Mouse (Mus musculus) heart, embryonic 16.5 days (tissue): ENCODE results near the gene Mettl7b. TPM values are rescaled to one million over a fixed set of nuclear protein-coding genes. Genes with fewer than 3 reads are reported as not detected.

Source experiments
- ATAC-seq: fragments of 200-750 bp; cut with Nextera tagmentation; replicated peaks from 2 replicates; pipeline ENCODE4 v1.8.0; 2017; ENCODE audit warnings: moderate number of reproducible peaks; ENCODE audit not compliant: insufficient read depth, low FRiP score; ENCODE audit errors: extremely low read depth
- H3K27ac ChIP-seq: fragments of 300-500 bp; sonication (generic); 2 replicates; pipeline ENCODE4 v1.5.1; 2014; ENCODE audit warnings: mild to moderate bottlenecking, low read length, control low read depth, moderate library complexity
- H3K27me3 ChIP-seq: fragments of 300-500 bp; sonication (generic); 2 replicates; pipeline ENCODE4 v1.6.1; 2014; ENCODE audit warnings: low read length, mixed read lengths; ENCODE audit not compliant: control insufficient read depth, insufficient read depth
- H3K36me3 ChIP-seq: fragments of 300-500 bp; sonication (generic); 2 replicates; pipeline ENCODE4 v1.6.1; 2014; ENCODE audit not compliant: control insufficient read depth, insufficient read depth
- H3K4me1 ChIP-seq: fragments of 300-500 bp; sonication (generic); 2 replicates; pipeline ENCODE4 v1.6.1; 2014; ENCODE audit warnings: low read length, mixed read lengths; ENCODE audit not compliant: control insufficient read depth, insufficient read depth
- H3K4me2 ChIP-seq: fragments of 300-500 bp; sonication (generic); 2 replicates; pipeline ENCODE4 v1.6.1; 2014; ENCODE audit warnings: low read depth, mild to moderate bottlenecking, control low read depth, low read length
- H3K4me3 ChIP-seq: fragments of 300-500 bp; sonication (generic); 2 replicates; pipeline ENCODE4 v1.5.1; 2014; ENCODE audit warnings: mild to moderate bottlenecking, control low read depth, low read length
- H3K9ac ChIP-seq: fragments of 300-500 bp; sonication (generic); 2 replicates; pipeline ENCODE4 v1.6.1; 2014; ENCODE audit warnings: low read length, control low read depth
- H3K9me3 ChIP-seq: fragments of 300-500 bp; sonication (generic); replicated peaks from 2 replicates; pipeline ENCODE4 v1.6.1; 2016; ENCODE audit warnings: low read length; ENCODE audit not compliant: control insufficient read depth
- WGBS: fragments of 180-500 bp; shearing (Covaris S2); extraction: QIAGEN DNeasy Blood & Tissue Kit; methylation state at CpG from one replicate; pipeline ENCODE4 v1.1.7; 2014; 5-methylcytosine and 5-hydroxymethylcytosine counted together
- polyA plus RNA-seq: library from polyadenylated mRNA; unstranded; fragments of >200 nt; fragmentation: Nextera tagmentation; extraction: Ambion mirVana; gene quantifications from 2 replicates; pipeline ENCODE4 v1.2.1, GENCODE M21; 2015

Gene Mettl7b
- polyA plus RNA-seq, 1 experiment from 2014 or later = 0.67 TPM

- Histone ChIP-seq H3K9ac (no peak overlapping the region), H3K27me3 (no peaks in the 10 kb centered on the region), H3K4me2 (no peak overlapping the region), H3K4me3 (no peak overlapping the region), H3K9me3 (no peaks in the 10 kb centered on the region), H3K27ac (no peak overlapping the region), H3K36me3 (no peaks in the 10 kb centered on the region), H3K4me1 (no peaks in the 10 kb centered on the region)
- no peak for ATAC-seq
- 45% methylated on average over 3 of the region's 3 CpGs for WGBS
Observed at GRCm38 (mm10) chr10:128980644-128981365, 20.0 kb upstream of the Mettl7b start.

- Histone ChIP-seq H3K9ac (no peak overlapping the region), H3K27ac (no peak overlapping the region), H3K27me3 (no peaks in the 10 kb centered on the region), H3K9me3 (no peaks in the 10 kb centered on the region), H3K4me2 (no peak overlapping the region), H3K4me1 (no peaks in the 10 kb centered on the region), H3K4me3 (no peak overlapping the region), H3K36me3 (no peaks in the 10 kb centered on the region)
- peak; percentile 68; the same call in 1 of the 2 replicates for ATAC-seq
- 14% methylated on average over 9 of the region's 9 CpGs for WGBS
Observed at GRCm38 (mm10) chr10:128977522-128978114, 16.8 kb upstream of the Mettl7b start.

- H3K27ac ChIP-seq = no peak overlapping the region
- no peak for ATAC-seq
- H3K27me3 ChIP-seq = no peaks in the 10 kb centered on the region
- no peak overlapping the region for H3K9ac ChIP-seq
- no peak overlapping the region for H3K4me2 ChIP-seq
- 39% methylated on average over 3 of the region's 3 CpGs for WGBS
- no peaks in the 10 kb centered on the region for H3K9me3 ChIP-seq
- H3K4me3 ChIP-seq = no peak overlapping the region
- H3K36me3 ChIP-seq = no peaks in the 10 kb centered on the region
- no peaks in the 10 kb centered on the region for H3K4me1 ChIP-seq
Observed at GRCm38 (mm10) chr10:128976395-128976794, 15.6 kb upstream of the Mettl7b start.

GRCm38 (mm10) chr10:128972841-128973240, 12.1 kb upstream of the Mettl7b start:
- Histone ChIP-seq H3K27me3 (no peaks in the 10 kb centered on the region), H3K4me3 (no peak overlapping the region), H3K4me1 (no peaks in the 10 kb centered on the region), H3K9me3 (no peaks in the 10 kb centered on the region), H3K4me2 (no peak overlapping the region), H3K27ac (no peak overlapping the region), H3K9ac (no peak overlapping the region), H3K36me3 (no peaks in the 10 kb centered on the region)
- 69% methylated on average over 4 of the region's 4 CpGs for WGBS
- ATAC-seq = no peak

GRCm38 (mm10) chr10:128970740-128971250, 10.0 kb upstream of the Mettl7b start:
- no peaks in the 10 kb centered on the region for H3K27me3 ChIP-seq
- H3K4me2 ChIP-seq = no peak overlapping the region
- no peak overlapping the region for H3K27ac ChIP-seq
- no peak for ATAC-seq
- 28% methylated on average over 1 of the region's 1 CpGs for WGBS
- H3K4me3 ChIP-seq = no peak overlapping the region
- H3K36me3 ChIP-seq = no peaks in the 10 kb centered on the region
- no peak overlapping the region for H3K9ac ChIP-seq
- no peaks in the 10 kb centered on the region for H3K4me1 ChIP-seq
- no peaks in the 10 kb centered on the region for H3K9me3 ChIP-seq

GRCm38 (mm10) chr10:128968341-128968749, 7.6 kb upstream of the Mettl7b start:
- 31% methylated on average over 1 of the region's 1 CpGs for WGBS
- Histone ChIP-seq H3K9me3 (no peaks in the 10 kb centered on the region), H3K36me3 (no peaks in the 10 kb centered on the region), H3K9ac (no peak overlapping the region), H3K4me2 (no peak overlapping the region), H3K4me1 (no peaks in the 10 kb centered on the region), H3K27ac (no peak overlapping the region), H3K27me3 (no peaks in the 10 kb centered on the region), H3K4me3 (no peak overlapping the region)
- no peak for ATAC-seq

- no peak overlapping the region for H3K9ac ChIP-seq
- H3K27ac ChIP-seq = no peak overlapping the region
- no peak overlapping the region for H3K4me2 ChIP-seq
- 0 out of 2 replicates have a peak, but pooled peaks cover 2% of the 10 kb centered on the region for H3K4me1 ChIP-seq
- no peaks in the 10 kb centered on the region for H3K9me3 ChIP-seq
- ATAC-seq = no peak
- whole genome bisulfite sequencing = 69% methylated on average over 6 of the region's 6 CpGs
- H3K27me3 ChIP-seq = no peaks in the 10 kb centered on the region
- H3K36me3 ChIP-seq = no peaks in the 10 kb centered on the region
- no peak overlapping the region for H3K4me3 ChIP-seq
Observed at GRCm38 (mm10) chr10:128965871-128966270, 5.1 kb upstream of the Mettl7b start.

GRCm38 (mm10) chr10:128964961-128965360, 4.2 kb upstream of the Mettl7b start:
- H3K27ac ChIP-seq = no peak overlapping the region
- H3K36me3 ChIP-seq = no peaks in the 10 kb centered on the region
- no peak overlapping the region for H3K4me3 ChIP-seq
- H3K4me1 ChIP-seq = 0 out of 2 replicates have a peak, but pooled peaks cover 6% of the 10 kb centered on the region
- H3K4me2 ChIP-seq = no peak overlapping the region
- H3K9ac ChIP-seq = no peak overlapping the region
- 73% methylated on average over 2 of the region's 2 CpGs for WGBS
- H3K9me3 ChIP-seq = no peaks in the 10 kb centered on the region
- no peaks in the 10 kb centered on the region for H3K27me3 ChIP-seq
- ATAC-seq = no peak

- no peak overlapping the region for H3K9ac ChIP-seq
- ATAC-seq = no peak; the same call in 1 of the 2 replicates
- 0 out of 2 replicates have a peak, but pooled peaks cover 6% of the 10 kb centered on the region for H3K4me1 ChIP-seq
- H3K4me3 ChIP-seq = no peak overlapping the region
- no peaks in the 10 kb centered on the region for H3K9me3 ChIP-seq
- WGBS = 69% methylated on average over 4 of the region's 4 CpGs
- no peaks in the 10 kb centered on the region for H3K36me3 ChIP-seq
- no peak overlapping the region for H3K27ac ChIP-seq
- peaks cover 2% of the 10 kb centered on the region; the same call in 1 of the 2 replicates for H3K27me3 ChIP-seq
- no peak overlapping the region for H3K4me2 ChIP-seq
Observed at GRCm38 (mm10) chr10:128960142-128960541, 646 bp downstream of the Mettl7b start.
